Mouse (Mus musculus) small intestine, adult 2 months (tissue): Measurements from ENCODE around the gene Cep55.

Source experiments
- CTCF ChIP-seq: fragments of 200-500 bp; IDR thresholded peaks from 2 replicates; pipeline ENCODE4 v1.5.1; 2012; ENCODE audit warnings: low read depth, mild to moderate bottlenecking, control low read depth, inconsistent platforms, low read length, moderate library complexity, mixed read lengths; ENCODE audit not compliant: insufficient replicate concordance, insufficient read length; ENCODE audit errors: extremely low read depth
- POLR2A ChIP-seq: fragments of 200-500 bp; IDR thresholded peaks from 2 replicates; pipeline ENCODE4 v1.6.1; 2012; ENCODE audit warnings: low read depth, mild to moderate bottlenecking, control low read depth, inconsistent platforms, low read length, moderate library complexity

GRCm38 (mm10) chr19:38091512-38091985 lies 36.7 kb downstream of the Cep55 start:
- TF ChIP-seq POLR2A (no peak), CTCF (no peak)
